Mouse (Mus musculus) adrenal gland, adult (tissue): ENCODE results near the gene Plxnb2.

Experiments
- DNase-seq, 2 experiments: peaks; one replicate each; pipeline ENCODE4 v3.0.0; 2022 to 2023; ENCODE audit warnings: low spot score in 1 of 2; ENCODE audit not compliant: inconsistent age in 2 of 2

Gene Plxnb2

DNA sequence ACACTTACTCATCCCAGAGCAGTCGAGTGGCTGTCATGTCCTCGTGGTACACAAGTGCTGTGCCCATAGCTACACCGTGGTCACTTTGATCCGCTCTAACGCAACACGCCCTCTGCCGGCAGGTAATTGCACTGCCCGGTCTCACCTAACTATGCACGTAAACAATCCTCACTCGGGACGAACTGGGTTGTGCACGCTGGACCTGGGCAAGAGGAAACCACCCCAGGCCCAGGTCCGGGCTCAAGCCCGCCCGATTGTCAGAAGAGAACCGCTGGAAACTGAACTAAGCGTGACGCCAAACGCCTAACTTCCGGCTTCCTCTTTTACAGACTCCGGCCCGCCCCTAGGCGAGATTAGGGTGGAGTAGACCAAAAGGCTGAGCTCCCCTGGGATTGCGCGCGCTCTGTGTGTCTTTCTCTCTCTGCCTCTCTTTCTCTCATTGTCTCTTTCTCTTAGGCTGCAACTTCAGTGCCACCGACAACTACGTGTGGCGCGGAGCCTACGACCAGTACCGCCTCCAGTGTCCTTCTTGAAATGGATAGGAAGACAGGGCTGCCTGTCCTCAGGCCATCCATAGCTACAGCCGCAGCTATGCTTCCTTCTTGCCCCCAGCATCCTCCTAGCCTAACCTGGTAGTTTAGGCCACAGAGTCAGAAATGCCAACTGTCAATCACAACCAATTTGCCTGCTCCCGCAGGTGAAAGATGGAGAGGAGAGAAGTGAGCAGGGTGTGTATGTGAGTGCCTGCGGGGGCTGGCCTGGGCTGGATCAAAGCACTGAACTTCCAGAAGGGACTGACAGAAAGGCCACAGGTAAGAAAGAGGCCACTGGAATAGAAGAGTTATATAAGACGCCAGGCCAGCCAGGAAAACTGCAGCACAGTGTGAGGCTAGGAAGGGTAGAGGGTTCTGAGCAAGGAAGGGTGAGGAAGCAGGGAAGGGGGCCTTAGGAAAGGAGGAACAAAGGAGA, 51.9 kb downstream of the Plxnb2 start, which contains the start of gene Hdac10:
Gene Hdac10, minus strand, starts transcription at position 319 of the 969 bp plus-strand sequence.
- DNase-seq: peak; percentile 86 to 97

DNA sequence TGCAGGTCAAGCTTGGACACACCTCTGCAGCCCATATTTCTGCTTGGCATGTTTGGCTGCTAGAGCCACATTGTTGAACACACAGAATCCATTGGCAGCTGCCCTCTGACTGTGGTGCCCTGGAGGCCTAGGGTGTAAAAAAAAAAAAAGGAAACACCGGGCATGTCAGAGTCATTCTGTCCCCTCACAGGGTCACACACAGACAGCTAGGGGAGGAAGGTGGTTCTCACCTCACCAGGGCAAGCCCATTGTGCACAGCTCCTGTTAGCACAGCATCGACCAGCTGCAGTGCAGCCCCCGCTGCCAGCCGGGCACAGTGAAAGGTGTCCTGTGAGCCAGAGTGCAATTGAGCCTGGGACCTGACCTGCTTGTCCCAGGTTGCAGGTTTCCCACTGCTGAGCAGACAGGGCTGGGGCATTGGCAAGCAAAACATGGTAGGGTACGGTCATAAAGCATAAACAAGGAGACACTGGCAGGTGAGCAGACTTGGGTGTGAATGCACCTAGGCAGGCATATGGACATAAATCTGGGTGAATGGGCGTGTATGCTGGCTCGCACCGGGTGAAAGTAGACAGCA, 53.1 kb downstream of the Plxnb2 start:
- DNase-seq: no peak

GRCm38 (mm10) chr15:89126622-89127021, 54.0 kb downstream of the Plxnb2 start:
- no peak for DNase-seq

- no peak for DNase-seq
Observed at GRCm38 (mm10) chr15:89125351-89125750, 55.2 kb downstream of the Plxnb2 start.

DNA sequence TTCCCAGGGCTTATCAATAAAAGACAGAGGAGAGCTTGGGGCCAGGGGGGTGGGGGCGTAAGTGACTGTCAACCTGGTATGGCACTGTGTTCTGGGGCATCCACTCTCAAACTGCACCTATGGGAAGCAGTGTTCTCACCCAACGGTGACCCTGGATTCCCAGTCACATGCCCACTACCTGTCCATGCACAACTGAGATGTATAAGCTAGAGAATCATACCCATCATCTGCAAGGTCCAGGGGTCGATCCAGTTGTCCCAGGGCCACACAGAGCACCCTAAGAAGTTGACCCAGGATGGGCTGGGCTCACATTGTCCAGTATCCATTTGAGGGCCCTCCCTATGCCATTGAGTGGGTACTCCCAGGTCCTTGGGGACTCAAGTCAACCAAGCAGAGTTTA, 56.3 kb downstream of the Plxnb2 start:
- no peak for DNase-seq

GRCm38 (mm10) chr15:89123595-89123994, 57.0 kb downstream of the Plxnb2 start:
- DNase-seq: peak; percentile 41 to 66

DNA sequence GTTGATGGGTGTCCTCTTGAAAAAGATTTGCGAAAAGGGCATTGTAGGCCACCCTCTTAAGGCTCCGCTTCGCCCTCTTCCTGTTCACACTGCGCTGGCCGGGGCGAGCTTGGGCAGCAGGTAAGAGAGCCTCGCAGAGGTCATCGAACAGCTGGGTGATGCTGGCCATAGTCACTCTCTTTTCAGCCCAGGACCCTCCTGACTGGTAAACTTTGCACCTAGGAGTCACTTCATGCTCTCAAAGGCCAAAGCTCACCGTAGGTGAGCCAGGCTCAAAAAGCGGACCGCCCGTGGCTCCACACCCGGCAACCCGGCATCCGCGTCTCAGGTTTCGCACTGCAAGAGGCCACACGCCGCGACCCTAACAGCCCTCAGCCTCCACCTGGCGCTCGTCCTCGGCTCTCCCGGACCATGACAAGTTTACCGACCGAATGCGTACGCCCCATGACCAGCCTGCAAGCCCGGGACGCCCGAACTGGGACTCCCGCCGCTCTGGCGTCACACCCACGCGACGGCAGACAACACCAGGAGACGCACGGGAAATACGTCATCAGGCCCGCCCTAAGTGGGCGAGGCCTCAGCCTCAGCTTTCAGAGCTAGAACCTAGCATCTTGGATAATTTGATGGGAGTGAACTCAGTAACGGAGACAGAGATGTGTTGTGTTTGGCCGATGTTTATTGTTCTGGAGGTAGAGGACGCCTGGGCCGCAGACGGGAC, 57.8 kb downstream of the Plxnb2 start, which contains the start of gene Tubgcp6:
Gene Tubgcp6, minus strand, starts transcription at position 464 of the 718 bp plus-strand sequence.
- DNase-seq: peak; percentile 95 to 98

GRCm38 (mm10) chr15:89118007-89118406, 62.6 kb downstream of the Plxnb2 start:
- no peak for DNase-seq

GRCm38 (mm10) chr15:89110147-89110546, 70.4 kb downstream of the Plxnb2 start:
- DNase-seq: peak; percentile 74 to 90

GRCm38 (mm10) chr15:89106976-89107375, 73.6 kb downstream of the Plxnb2 start:
- no peak for DNase-seq

DNA sequence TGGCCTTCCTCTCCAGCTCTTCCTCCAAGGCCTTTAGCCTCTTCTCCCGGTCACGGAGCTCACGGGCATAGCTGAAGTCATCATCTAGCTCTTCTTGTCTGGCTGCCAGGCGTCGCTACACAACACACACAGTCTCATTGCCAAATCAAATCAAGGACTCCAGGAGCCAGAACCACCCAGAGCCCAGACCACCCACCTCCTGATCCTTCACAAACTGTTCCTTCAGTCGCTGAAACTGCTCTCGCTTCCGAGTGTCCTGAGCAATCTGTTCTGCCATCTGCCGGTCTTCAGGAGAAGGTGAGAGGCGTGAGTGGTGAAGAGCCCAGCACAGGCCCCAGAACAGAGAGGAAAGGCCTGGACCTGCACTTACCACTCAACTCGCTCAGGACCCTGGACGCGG, 74.5 kb downstream of the Plxnb2 start:
- no peak for DNase-seq
